Mouse (Mus musculus): ENCODE data around the gene Lrp2. TPM values are rescaled to one million over a fixed set of nuclear protein-coding genes. Genes with fewer than 3 reads are reported as not detected.

Gene Lrp2
- polyA plus RNA-seq, 1 experiment, result 0.07 TPM

DNA sequence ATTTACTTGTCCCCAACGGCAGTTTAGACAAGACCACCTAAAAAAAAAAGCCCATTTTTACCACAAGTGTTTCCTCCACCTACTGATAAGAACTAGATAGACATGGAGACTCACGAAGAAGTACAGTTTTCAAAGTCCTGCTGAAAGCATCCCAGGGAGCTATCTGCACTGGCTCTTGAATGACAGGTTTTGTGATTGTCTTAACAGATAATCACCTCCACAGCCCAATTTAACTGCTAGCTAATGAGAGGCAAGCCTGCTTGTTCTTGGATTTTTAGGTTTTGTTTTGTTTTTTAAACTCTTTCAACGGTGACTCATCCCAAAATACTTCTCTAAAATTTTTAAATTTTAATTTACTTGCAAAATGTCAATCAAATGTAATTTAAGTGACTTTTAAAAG, 144.2 kb downstream of the Lrp2 start:
- Histone ChIP-seq H3ac (ENCODE audit: control insufficient read depth, insufficient read length) (no peak overlapping the region), H3K79me2 (ENCODE audit: control insufficient read depth, insufficient read depth) (no peaks in the 10 kb centered on the region), H3K36me3 (ENCODE audit: control insufficient read depth, insufficient read depth) (no peaks in the 10 kb centered on the region), H3K27me3 (ENCODE audit: control insufficient read depth, insufficient read depth, insufficient read length) (no peaks in the 10 kb centered on the region), H3K4me3 (no peak overlapping the region), H3K4me2 (ENCODE audit: low read depth) (no peak overlapping the region)
- TF ChIP-seq MAX (IDR thresholded peaks at IDR 0.05; ENCODE audit: low read depth) (no peak), CEBPB (IDR thresholded peaks at IDR 0.05; ENCODE audit: insufficient read depth, poor library complexity, severe bottlenecking) (no peak), POLR2AphosphoS2 (IDR thresholded peaks at IDR 0.05; ENCODE audit: insufficient read length, low read depth) (no peak), SRF (IDR thresholded peaks at IDR 0.05; ENCODE audit: control insufficient read depth, insufficient read length, low read depth) (no peak), MYOD1 (IDR thresholded peaks at IDR 0.05; ENCODE audit: control insufficient read depth in 1 of 3, insufficient read length in 2 of 3, low read depth in 2 of 3) (no peak)

DNA sequence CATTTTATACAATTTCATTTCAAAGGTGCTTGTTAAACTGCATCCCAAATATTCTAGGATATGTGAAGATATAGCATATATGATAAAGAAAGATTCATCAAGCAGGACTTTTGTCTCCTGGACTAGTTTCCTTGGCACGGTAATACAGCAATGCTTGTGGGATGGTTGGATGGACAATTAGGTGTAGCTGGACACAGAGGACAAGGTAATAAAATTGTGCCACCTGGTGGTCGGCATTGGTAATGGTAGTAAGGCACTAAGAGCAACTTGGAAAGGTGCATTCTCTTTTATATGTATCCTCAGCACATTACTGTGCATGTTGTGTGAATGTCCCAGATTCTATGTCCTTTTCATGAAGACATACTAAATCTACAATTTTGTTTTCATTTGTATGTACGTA, 157.7 kb downstream of the Lrp2 start:
- Histone ChIP-seq H3ac (ENCODE audit: control insufficient read depth, insufficient read length) (no peak overlapping the region), H3K79me2 (ENCODE audit: control insufficient read depth, insufficient read depth) (no peaks in the 10 kb centered on the region), H3K4me3 (no peak overlapping the region), H3K36me3 (ENCODE audit: control insufficient read depth, insufficient read depth) (no peaks in the 10 kb centered on the region), H3K27me3 (ENCODE audit: control insufficient read depth, insufficient read depth, insufficient read length) (no peaks in the 10 kb centered on the region), H3K4me2 (ENCODE audit: low read depth) (no peak overlapping the region)
- TF ChIP-seq MYOD1 (IDR thresholded peaks at IDR 0.05; ENCODE audit: control insufficient read depth in 1 of 3, insufficient read length in 2 of 3, low read depth in 2 of 3) (no peak), MYOG (IDR thresholded peaks at IDR 0.05; ENCODE audit: control insufficient read depth in 1 of 3, insufficient read depth in 1 of 3, insufficient read length in 2 of 3, low read depth in 2 of 3) (no peak), POLR2A (IDR thresholded peaks at IDR 0.05; ENCODE audit: insufficient read length, low read depth) (no peak), MAX (IDR thresholded peaks at IDR 0.05; ENCODE audit: low read depth) (no peak), TCF3 (IDR thresholded peaks at IDR 0.05; ENCODE audit: insufficient read length, low read depth) (no peak), USF1 (IDR thresholded peaks at IDR 0.05; ENCODE audit: low read depth) (no peak), POLR2AphosphoS2 (IDR thresholded peaks at IDR 0.05; ENCODE audit: insufficient read length, low read depth) (no peak), TCF12 (IDR thresholded peaks at IDR 0.05; ENCODE audit: insufficient read depth, poor library complexity, severe bottlenecking) (no peak), REST (IDR thresholded peaks at IDR 0.05; ENCODE audit: insufficient read depth, insufficient read length) (no peak)

DNA sequence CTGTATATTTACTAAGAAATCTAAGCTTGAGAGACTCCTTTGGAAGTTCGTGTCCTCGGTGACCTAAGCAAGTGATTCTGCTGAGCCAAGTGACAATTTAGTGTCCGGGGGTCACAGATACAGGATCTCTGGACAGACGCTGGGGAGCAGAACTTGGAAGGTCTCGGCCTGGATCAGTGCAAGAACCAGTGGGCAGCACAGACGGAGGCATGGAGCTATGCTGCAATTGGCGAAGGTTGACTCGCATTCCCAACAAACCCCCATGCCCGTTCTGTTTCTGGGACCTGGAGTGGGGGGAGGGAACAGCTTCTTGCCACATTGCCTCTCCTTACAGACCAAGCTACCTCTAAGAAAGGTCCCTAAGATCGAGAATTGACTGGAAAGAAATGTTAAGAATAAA, 158.7 kb downstream of the Lrp2 start:
- Histone ChIP-seq H3K4me2 (ENCODE audit: low read depth) (no peak overlapping the region), H3K4me3 (no peak overlapping the region), H3K27me3 (ENCODE audit: control insufficient read depth, insufficient read depth, insufficient read length) (no peaks in the 10 kb centered on the region), H3ac (ENCODE audit: control insufficient read depth, insufficient read length) (no peak overlapping the region), H3K79me2 (ENCODE audit: control insufficient read depth, insufficient read depth) (no peaks in the 10 kb centered on the region), H3K36me3 (ENCODE audit: control insufficient read depth, insufficient read depth) (no peaks in the 10 kb centered on the region)
- TF ChIP-seq TCF12 (IDR thresholded peaks at IDR 0.05; ENCODE audit: insufficient read depth, poor library complexity, severe bottlenecking) (no peak), SRF (IDR thresholded peaks at IDR 0.05; ENCODE audit: control insufficient read depth, insufficient read length, low read depth) (no peak), MYOG (IDR thresholded peaks at IDR 0.05; ENCODE audit: control insufficient read depth in 1 of 3, insufficient read depth in 1 of 3, insufficient read length in 2 of 3, low read depth in 2 of 3) (no peak), POLR2AphosphoS2 (IDR thresholded peaks at IDR 0.05; ENCODE audit: insufficient read length, low read depth) (no peak), POLR2A (IDR thresholded peaks at IDR 0.05; ENCODE audit: insufficient read length, low read depth) (no peak), MYOD1 (IDR thresholded peaks at IDR 0.05; ENCODE audit: control insufficient read depth in 1 of 3, insufficient read length in 2 of 3, low read depth in 2 of 3) (no peak), E2F4 (IDR thresholded peaks at IDR 0.05; ENCODE audit: insufficient read depth) (no peak), CEBPB (IDR thresholded peaks at IDR 0.05; ENCODE audit: insufficient read depth, poor library complexity, severe bottlenecking) (no peak), MAX (IDR thresholded peaks at IDR 0.05; ENCODE audit: low read depth) (no peak), REST (IDR thresholded peaks at IDR 0.05; ENCODE audit: insufficient read depth, insufficient read length) (no peak), USF1 (IDR thresholded peaks at IDR 0.05; ENCODE audit: low read depth) (no peak), TCF3 (IDR thresholded peaks at IDR 0.05; ENCODE audit: insufficient read length, low read depth) (no peak)

DNA sequence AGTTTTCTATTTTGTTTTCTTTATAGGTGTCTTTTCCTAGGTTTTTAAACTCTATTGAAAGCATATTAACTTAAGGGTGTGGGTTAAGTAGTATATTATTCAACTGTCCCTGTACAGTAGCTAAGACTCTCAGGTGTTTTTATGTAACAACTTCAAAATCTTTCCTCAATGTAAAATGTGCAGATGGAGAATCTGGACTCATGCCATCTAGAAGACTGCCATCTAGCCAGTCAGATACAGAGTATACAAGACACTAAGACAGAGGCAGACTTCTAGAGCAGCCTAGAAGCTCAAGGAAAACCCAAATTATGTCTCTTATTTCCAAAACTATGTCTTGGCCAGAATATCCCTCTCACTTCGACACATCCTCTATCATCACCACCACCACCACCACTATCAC, 159.8 kb downstream of the Lrp2 start:
- H3K4me2 ChIP-seq (ENCODE audit: low read depth), result no peak overlapping the region
- H3K4me3 ChIP-seq, result no peak overlapping the region
- H3K27me3 ChIP-seq (ENCODE audit: control insufficient read depth, insufficient read depth, insufficient read length), result no peaks in the 10 kb centered on the region
- TF ChIP-seq SRF (IDR thresholded peaks at IDR 0.05; ENCODE audit: control insufficient read depth, insufficient read length, low read depth), result no peak
- TF ChIP-seq E2F4 (IDR thresholded peaks at IDR 0.05; ENCODE audit: insufficient read depth), result no peak
- no peak for TF ChIP-seq TCF3 (IDR thresholded peaks at IDR 0.05; ENCODE audit: insufficient read length, low read depth)
- TF ChIP-seq POLR2AphosphoS2 (IDR thresholded peaks at IDR 0.05; ENCODE audit: insufficient read length, low read depth), result no peak
- TF ChIP-seq MYOD1 (IDR thresholded peaks at IDR 0.05; ENCODE audit: control insufficient read depth in 1 of 3, insufficient read length in 2 of 3, low read depth in 2 of 3), result no peak
- no peak for TF ChIP-seq USF1 (IDR thresholded peaks at IDR 0.05; ENCODE audit: low read depth)
- TF ChIP-seq REST (IDR thresholded peaks at IDR 0.05; ENCODE audit: insufficient read depth, insufficient read length), result no peak
- no peak for TF ChIP-seq MYOG (IDR thresholded peaks at IDR 0.05; ENCODE audit: control insufficient read depth in 1 of 3, insufficient read depth in 1 of 3, insufficient read length in 2 of 3, low read depth in 2 of 3)
- no peak for TF ChIP-seq CEBPB (IDR thresholded peaks at IDR 0.05; ENCODE audit: insufficient read depth, poor library complexity, severe bottlenecking)
- TF ChIP-seq MAX (IDR thresholded peaks at IDR 0.05; ENCODE audit: low read depth), result no peak
- no peak for TF ChIP-seq TCF12 (IDR thresholded peaks at IDR 0.05; ENCODE audit: insufficient read depth, poor library complexity, severe bottlenecking)
- no peak for TF ChIP-seq POLR2A (IDR thresholded peaks at IDR 0.05; ENCODE audit: insufficient read length, low read depth)
- no peaks in the 10 kb centered on the region for H3K36me3 ChIP-seq (ENCODE audit: control insufficient read depth, insufficient read depth)
- H3ac ChIP-seq (ENCODE audit: control insufficient read depth, insufficient read length), result no peak overlapping the region
- H3K79me2 ChIP-seq (ENCODE audit: control insufficient read depth, insufficient read depth), result no peaks in the 10 kb centered on the region

DNA sequence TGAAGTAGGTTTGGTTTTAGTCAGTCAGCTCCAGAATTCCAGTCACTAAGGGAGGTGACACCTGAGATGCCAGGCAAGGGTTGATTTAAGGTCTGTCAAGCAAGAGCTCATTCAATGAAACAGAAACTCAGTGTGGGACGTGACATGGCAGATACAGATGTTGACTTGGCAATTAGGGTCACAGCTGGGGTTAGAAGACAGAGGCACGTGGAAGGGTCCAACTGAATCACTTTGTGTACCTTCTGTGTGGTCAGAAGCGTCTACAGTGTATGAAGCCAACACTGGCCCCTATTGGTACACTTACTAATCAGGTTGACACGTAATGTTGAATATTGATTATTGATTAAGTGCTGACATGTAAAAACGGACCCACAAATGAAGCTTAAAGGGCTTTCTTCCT, 161.0 kb downstream of the Lrp2 start:
- H3K36me3 ChIP-seq (ENCODE audit: control insufficient read depth, insufficient read depth), result no peaks in the 10 kb centered on the region
- H3ac ChIP-seq (ENCODE audit: control insufficient read depth, insufficient read length), result no peak overlapping the region
- H3K4me3 ChIP-seq, result no peak overlapping the region
- no peak overlapping the region for H3K4me2 ChIP-seq (ENCODE audit: low read depth)
- no peaks in the 10 kb centered on the region for H3K27me3 ChIP-seq (ENCODE audit: control insufficient read depth, insufficient read depth, insufficient read length)
- TF ChIP-seq MAX (IDR thresholded peaks at IDR 0.05; ENCODE audit: low read depth), result no peak
- no peak for TF ChIP-seq REST (IDR thresholded peaks at IDR 0.05; ENCODE audit: insufficient read depth, insufficient read length)
- no peak for TF ChIP-seq POLR2AphosphoS2 (IDR thresholded peaks at IDR 0.05; ENCODE audit: insufficient read length, low read depth)
- TF ChIP-seq E2F4 (IDR thresholded peaks at IDR 0.05; ENCODE audit: insufficient read depth), result no peak
- no peak for TF ChIP-seq POLR2A (IDR thresholded peaks at IDR 0.05; ENCODE audit: insufficient read length, low read depth)
- TF ChIP-seq CEBPB (IDR thresholded peaks at IDR 0.05; ENCODE audit: insufficient read depth, poor library complexity, severe bottlenecking), result no peak
- TF ChIP-seq TCF12 (IDR thresholded peaks at IDR 0.05; ENCODE audit: insufficient read depth, poor library complexity, severe bottlenecking), result no peak
- no peak for TF ChIP-seq MYOG (IDR thresholded peaks at IDR 0.05; ENCODE audit: control insufficient read depth in 1 of 3, insufficient read depth in 1 of 3, insufficient read length in 2 of 3, low read depth in 2 of 3)
- TF ChIP-seq MYOD1 (IDR thresholded peaks at IDR 0.05; ENCODE audit: control insufficient read depth in 1 of 3, insufficient read length in 2 of 3, low read depth in 2 of 3), result no peak
- no peak for TF ChIP-seq USF1 (IDR thresholded peaks at IDR 0.05; ENCODE audit: low read depth)
- no peak for TF ChIP-seq TCF3 (IDR thresholded peaks at IDR 0.05; ENCODE audit: insufficient read length, low read depth)
- no peak for TF ChIP-seq SRF (IDR thresholded peaks at IDR 0.05; ENCODE audit: control insufficient read depth, insufficient read length, low read depth)
- H3K79me2 ChIP-seq (ENCODE audit: control insufficient read depth, insufficient read depth), result no peaks in the 10 kb centered on the region
